Mouse (Mus musculus): Measurements from ENCODE around the gene Gm7579. TPM values are rescaled to one million over a fixed set of nuclear protein-coding genes. Genes with fewer than 3 reads are reported as not detected.

The Gm7579 gene
- total RNA-seq, 4 experiments from 2014 or later, result not detected

Other genes starting within 250 kb of the Gm7579 start
- gene Mob2, start 150.8 kb upstream of the Gm7579 start, total RNA-seq (2022), result 10 to 100 TPM; 53.3 to 58.5 (median 55.9) TPM
- 10 to 100 TPM; 20.5 to 33.4 (median 27.6) TPM for gene Dusp8, start 116.0 kb upstream of the Gm7579 start, total RNA-seq (2022)
- not detected for gene Gm45618, start 91.1 kb upstream of the Gm7579 start, total RNA-seq (2022)
- not detected for gene Gm39115, start 75.8 kb upstream of the Gm7579 start, total RNA-seq (2022)
- gene Gm45337, start 67.3 kb upstream of the Gm7579 start, total RNA-seq (2022), result not detected
- not detected for gene Gm29735, start 54.7 kb upstream of the Gm7579 start, total RNA-seq (2022)
- not detected for gene Gm4553, start 46.1 kb upstream of the Gm7579 start, total RNA-seq (2022)
- gene Krtap5-2, start 35.9 kb upstream of the Gm7579 start, total RNA-seq (2022), result not detected
- gene Gm10153, start 21.5 kb upstream of the Gm7579 start, total RNA-seq (2022), result not detected
- gene Krtap5-3, start 10.5 kb upstream of the Gm7579 start, total RNA-seq (2022), result not detected
- gene Krtap5-5, start 18.1 kb downstream of the Gm7579 start, total RNA-seq (2022), result not detected
- gene Gm40460, start 29.2 kb downstream of the Gm7579 start, total RNA-seq (2022), result not detected
- gene Gm2431, start 46.5 kb downstream of the Gm7579 start, total RNA-seq (2022), result not detected
- gene Gm4559, start 62.5 kb downstream of the Gm7579 start, total RNA-seq (2022), result not detected
- not detected for gene Krtap5-1, start 85.3 kb downstream of the Gm7579 start, total RNA-seq (2022)
- gene Krtap5-4, start 91.7 kb downstream of the Gm7579 start, total RNA-seq (2022), result not detected
- gene Ifitm10, start 161.9 kb downstream of the Gm7579 start, total RNA-seq (2022), result 1 to 10 TPM; 1.6 to 2.4 (median 2.1) TPM
- 1 to 10 TPM; 1.7 to 8.5 (median 4.8) TPM for gene Gm49369, start 170.8 kb downstream of the Gm7579 start, total RNA-seq (2022)
- gene Ctsd, start 176.2 kb downstream of the Gm7579 start, total RNA-seq (2022), result 100 to 1,000 TPM; 443 to 485 (median 471) TPM
- not detected for gene Syt8, start 223.0 kb downstream of the Gm7579 start, total RNA-seq (2022)
- gene Tnni2, start 229.9 kb downstream of the Gm7579 start, total RNA-seq (2022), result over 10,000 TPM; 16,943 to 22,105 (median 19,624) TPM
- gene Lsp1, start 248.9 kb downstream of the Gm7579 start, total RNA-seq (2022), result 10 to 100 TPM; 22.8 to 39.1 (median 34.1) TPM